Mouse (Mus musculus): ENCODE measurements around the gene Hist2h3c2.
"Not testable (repeated sequence)": the region's sequence is repeated elsewhere in the genome, so short reads cannot be mapped to it uniquely, and the experiment has no call there.

Gene Hist2h3c2

DNA sequence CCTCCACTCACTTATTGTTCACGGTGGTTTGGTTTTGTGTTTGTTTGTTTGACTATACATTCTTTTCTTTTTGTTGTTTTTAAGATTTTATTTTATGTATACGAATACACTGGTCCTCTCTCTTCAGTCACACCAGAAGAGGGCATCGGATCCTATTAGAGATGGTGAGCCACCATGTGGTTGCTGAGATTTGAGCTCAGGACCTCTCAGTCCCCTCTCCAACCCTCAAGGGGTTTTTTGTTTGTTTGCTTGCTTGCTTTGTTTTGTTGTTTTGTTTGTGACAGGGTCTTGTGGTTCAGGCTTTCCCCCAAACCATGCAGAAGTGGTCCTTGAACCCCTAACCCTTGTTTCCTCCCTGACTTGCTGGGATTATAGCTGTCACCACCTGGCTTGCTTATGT is 22.7 kb upstream of the Hist2h3c2 start:
- no peak for DNase-seq (ENCODE audit: low read depth, low spot score)

DNA sequence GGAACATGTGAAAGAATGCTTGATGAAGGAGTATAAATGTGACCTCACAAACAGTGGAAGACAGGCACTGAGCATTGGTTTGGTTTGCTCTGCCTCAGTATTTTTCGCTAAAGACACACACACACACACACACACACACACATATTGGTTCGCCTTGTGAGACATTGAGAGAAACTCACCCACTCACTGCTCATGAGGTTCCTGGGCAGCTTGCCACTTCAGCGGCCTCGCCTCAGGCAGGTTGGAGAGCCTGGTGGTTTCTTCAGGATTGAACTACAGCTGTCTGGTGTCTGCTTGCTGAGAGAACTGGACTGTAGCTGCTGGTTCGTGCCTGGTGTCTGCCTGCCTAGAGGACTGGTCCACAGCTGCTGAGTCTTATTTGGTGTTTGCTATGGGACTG is 21.3 kb upstream of the Hist2h3c2 start:
- no peak for DNase-seq (ENCODE audit: low read depth, low spot score)

DNA sequence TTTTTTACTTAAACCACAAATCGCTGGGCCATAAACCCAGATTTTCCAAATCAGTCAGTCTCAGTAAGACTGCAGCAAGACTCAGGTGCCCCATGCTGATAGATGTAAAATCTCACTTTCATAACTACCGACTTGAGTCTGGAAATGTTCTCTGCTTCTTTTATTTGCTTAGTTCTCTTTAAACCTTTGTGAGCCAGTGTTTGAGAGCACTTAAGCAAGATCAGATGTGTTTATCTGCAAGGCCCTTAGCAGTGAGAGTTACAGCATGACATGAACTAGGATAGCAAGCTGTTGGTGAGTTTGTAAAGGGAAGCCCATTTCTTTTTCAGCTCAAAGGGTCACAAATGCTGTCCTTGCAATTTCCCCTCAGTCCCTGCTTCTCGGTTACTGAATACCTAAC is 18.3 kb upstream of the Hist2h3c2 start:
- no peak for DNase-seq (ENCODE audit: low read depth, low spot score)

DNA sequence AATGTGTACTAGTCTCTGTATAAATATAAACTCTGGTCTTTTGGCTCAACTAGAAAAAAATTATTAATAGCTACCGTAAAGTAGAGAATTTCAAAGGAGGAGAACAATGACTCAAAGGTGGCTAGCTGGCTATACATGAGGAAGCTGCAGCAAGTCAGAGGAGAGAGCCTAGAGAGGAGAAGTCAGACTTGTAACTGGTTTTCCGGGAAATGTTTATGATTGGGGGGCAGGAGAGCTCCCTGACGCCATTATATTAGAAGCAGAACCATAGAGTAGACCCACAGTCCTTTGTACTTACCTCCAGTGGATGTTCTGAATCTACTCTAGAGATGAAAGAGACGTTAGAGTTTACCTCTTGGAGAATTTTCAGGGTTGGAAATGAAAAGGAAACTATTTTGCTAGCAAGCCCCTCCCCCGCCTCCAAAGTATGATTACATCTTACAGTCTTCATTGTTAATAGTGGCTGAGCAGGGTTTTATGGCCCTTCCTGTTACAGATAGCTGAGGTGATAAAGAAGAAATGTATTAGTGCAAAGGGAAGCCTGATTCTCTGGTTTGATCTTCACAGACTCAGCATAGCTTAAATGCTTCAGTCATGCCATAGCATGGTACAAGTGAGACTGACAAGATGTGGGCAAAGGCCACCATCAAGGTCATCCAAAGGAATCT is 17.1 kb upstream of the Hist2h3c2 start:
- DNase-seq (ENCODE audit: low read depth, low spot score), result no peak

DNA sequence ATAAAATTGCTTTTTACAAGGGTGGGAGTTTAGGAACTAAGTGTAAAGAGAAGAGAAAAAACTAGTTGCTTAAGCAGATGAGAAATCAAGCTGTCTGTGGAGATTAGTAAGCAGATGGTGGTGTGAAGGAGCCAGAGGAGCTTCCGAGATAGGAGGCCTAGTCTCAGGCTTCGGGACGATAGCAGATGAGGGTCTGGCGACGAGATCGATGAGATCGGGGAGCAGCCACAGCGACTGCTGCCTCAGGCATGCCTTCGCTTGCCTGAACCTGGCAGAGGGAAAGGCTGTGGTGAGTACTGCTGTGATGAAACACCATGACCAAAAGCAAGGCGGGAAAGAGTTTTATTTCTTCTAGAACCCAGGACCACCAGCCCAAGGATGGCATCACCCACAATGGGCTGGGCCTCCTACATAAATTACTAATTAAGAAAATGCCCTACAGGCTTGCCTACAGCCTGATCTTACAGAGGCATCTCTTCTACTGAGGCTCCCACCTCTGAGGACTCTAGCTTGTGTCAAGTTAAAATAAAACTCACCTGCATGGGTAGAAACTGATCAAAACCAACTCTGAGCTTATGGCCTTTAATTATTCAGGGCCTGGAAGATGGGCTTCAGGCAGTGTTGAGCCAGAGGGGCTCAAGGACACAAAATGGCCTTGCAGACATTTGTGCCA is 15.9 kb upstream of the Hist2h3c2 start:
- DNase-seq (ENCODE audit: low read depth, low spot score), result no peak

DNA sequence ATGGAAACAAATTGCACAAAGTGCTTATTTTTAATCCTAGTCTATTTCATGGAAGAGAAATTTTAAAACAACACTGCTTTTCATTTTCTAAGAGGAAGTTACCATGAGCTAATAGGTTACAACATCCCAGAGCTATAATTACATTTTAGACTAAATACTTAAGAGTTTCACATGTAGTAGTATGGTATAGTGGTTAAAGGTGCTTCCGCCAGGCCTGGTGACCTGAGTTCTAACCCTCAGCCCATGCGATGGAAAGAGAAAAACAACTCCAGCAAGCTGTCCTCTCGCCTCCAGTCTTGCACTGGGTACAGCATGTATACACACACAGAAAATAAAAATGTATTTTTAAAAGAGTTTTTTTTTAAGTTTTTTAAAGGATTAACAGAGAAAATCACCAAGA is 12.9 kb upstream of the Hist2h3c2 start:
- no peak for DNase-seq (ENCODE audit: low read depth, low spot score)

DNA sequence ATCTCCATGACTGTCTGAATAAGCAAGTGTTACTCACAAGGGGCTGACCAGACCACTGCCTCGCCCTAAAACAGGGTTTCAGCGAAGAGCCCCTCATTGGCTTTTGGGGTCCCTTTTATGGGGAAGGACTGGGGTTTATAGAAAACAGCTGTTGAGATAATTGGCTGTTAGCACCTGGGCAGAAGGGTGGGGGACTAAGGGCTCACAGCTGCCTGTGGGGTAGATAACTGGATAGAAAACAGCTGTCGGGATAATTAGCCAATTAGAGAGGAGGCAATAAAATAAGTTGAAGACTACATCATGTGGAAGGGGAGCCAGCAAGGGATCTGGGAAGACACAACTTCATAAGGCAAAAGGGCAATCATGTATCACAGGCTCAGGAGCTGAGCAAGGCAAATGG is 12.0 kb upstream of the Hist2h3c2 start:
- DNase-seq (ENCODE audit: low read depth, low spot score), result no peak

DNA sequence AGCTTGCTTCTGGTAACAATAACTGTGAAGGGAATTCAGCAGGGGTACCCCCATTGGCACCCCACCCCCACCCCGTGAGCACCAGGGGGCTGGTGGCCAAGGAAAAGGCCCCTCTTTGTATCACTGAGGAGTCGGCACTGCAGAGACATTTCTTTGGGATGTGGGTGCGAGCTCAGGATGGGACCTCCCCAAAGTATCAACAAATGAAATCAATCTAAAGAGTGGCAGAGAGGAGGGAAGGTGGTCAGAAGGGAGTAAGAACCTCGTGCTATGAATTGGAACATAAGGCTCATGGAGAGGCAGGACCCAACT is 10.1 kb upstream of the Hist2h3c2 start:
- DNase-seq (ENCODE audit: low read depth, low spot score), result no peak

DNA sequence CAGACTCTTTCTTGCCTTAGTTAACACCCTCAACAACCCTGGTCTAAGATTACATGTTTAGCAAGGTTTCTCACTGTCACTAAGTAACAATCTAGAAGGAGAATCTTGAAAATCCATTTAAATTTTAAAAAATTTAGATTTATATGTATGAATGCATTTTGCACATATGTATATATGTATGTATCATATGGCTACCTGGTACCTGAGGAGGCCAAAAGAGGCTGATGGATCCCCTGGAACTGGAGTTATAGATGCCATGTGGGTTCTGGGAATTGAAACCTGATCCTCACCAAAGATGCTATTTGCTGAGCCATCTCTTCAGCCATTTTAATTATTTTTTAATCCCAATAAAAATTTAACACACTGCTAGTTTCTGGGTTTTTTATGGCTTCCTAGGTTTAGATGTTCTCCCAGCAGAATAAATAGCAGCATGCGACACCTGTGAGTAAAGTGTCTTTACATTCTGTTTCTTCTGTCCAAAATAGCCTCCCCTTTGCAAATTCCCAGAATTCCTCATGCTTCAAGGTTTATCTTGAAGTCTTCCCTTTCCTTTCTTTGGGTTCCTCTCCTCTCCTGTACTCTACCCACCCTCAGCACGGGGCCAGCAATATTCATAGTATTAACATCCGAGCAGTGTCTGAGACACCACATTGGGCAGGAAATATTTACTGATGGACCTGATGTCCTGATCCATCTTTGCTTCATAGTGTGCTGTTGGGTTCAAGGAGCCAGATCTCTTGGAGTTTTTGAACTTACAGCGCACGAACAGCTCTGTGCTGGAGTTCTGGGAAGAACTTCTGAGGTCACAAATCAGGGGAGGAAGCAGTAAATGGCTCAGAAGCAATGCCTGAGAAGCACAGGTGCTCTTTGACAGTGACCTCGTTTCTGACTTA is 9.5 kb upstream of the Hist2h3c2 start:
- DNase-seq (ENCODE audit: low read depth, low spot score), result no peak

DNA sequence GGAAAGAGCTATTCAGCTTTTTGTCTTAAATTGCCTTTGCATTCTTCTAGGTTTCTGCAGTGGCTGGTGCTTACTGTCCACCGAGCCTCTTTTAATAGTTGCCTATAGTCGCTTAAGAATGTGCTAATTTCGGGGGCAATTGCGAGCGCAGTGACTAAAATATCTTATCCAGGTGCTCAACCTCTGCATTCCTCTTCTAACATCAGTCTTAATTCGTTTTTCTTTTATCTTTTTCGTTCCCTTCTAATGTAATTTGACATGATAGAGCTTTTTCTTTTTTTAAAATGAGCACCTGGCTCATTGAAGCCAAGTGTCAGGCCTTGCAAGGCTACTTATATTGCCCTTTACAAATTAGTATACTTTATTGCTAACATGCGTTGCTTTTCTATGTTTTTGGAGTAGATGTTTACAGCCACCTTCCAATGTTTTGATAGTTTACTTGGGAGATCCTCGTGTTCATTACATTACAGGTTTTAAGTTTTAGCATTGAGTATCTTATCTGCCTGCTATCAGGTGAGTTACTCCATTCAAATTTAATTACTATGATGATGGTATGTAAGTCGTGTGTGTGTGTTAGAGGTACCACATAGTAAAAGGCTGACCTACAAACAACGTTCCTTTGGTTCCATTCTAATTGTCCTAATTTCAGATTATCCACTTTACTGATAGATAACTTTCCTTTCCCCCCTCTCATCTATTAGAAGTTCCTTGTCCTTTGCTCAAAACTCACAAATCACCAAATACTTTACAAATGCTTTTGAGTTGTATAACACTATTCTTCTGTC is 8.6 kb upstream of the Hist2h3c2 start:
- DNase-seq (ENCODE audit: low read depth, low spot score), result no peak

DNA sequence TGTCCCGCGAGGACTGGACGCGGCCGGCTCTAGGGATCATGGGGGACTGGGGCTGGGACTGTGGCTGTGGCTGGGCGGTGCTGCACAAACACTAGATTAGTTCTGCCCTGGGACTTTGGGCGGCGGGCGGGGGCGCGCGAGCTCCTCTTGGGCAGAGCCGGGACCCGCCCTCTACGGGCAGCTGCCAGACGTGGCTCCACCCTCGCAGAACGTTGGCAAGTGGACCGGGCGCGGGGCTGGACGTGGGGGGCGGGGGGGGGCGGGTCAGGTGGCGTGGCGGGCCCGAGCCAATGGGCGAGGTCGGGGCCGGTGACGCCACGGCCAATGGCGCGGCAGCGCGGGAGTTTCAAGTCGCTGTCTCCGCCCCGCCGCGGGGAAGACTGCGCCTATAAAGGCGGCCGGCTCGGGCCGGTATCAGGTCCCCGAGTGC is 7.5 kb upstream of the Hist2h3c2 start, which contains the start of gene Hist2h3c1:
Gene Hist2h3c1, plus strand, starts transcription at position 259 of the 430 bp plus-strand sequence.
- not testable (repeated sequence) for DNase-seq (ENCODE audit: low read depth, low spot score)

DNA sequence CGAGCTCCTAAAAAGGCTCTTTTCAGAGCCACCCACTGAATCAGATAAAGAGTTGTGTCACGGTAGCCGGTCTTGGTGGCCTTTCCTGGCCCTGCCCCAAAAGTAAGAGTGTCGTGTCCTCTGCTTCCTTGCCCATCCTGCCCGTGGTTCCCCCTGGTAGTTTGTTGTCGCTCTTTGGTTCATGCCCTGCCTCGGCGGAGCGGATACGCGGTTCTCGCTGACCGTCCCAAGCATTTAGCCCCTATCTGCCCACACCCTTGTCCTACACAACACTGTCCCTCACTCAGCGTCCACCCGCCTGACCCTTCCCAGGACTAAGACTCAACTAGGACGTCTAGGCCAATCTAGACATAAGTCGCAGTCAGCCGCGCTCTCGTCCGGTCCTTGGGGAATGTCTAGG is 7.1 kb upstream of the Hist2h3c2 start:
- DNase-seq (ENCODE audit: low read depth, low spot score), result not testable (repeated sequence)

DNA sequence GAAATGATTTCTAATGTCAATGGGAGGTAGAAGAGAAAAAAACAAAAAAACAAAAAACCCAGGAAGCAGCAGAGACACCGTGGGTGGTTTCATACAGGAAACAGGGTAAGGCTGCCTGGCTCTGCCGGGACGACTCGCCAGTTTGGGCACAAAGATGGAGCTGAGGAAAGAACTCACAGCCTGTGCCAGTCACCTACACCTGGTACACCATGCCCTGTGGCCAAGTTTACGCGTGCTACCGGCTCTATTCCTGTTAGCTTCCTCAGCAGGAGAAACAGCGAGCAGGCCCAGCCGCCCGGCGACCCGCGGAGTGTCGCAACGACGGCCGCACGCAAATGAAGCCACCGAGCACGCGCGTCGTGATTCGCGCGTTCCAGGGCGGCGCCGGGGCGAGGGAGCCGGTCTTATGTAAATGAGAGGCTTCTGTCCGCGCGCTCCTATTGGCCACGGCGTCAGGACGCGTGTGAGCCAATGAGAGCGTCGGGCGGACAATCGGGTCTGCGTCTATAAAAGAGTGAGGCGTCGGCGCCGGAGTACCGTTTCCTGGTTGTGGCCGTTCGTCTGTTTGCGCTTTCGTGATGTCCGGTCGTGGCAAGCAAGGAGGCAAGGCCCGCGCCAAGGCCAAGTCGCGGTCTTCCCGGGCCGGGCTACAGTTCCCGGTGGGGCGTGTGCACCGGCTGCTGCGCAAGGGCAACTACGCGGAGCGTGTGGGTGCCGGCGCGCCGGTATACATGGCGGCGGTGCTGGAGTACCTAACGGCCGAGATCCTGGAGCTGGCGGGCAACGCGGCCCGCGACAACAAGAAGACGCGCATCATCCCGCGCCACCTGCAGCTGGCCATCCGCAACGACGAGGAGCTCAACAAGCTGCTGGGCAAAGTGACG is 6.3 kb upstream of the Hist2h3c2 start, which contains the start of gene Hist2h2aa1:
Gene Hist2h2aa1, plus strand, starts transcription at position 495 of the 884 bp plus-strand sequence.
- not testable (repeated sequence) for DNase-seq (ENCODE audit: low read depth, low spot score)

DNA sequence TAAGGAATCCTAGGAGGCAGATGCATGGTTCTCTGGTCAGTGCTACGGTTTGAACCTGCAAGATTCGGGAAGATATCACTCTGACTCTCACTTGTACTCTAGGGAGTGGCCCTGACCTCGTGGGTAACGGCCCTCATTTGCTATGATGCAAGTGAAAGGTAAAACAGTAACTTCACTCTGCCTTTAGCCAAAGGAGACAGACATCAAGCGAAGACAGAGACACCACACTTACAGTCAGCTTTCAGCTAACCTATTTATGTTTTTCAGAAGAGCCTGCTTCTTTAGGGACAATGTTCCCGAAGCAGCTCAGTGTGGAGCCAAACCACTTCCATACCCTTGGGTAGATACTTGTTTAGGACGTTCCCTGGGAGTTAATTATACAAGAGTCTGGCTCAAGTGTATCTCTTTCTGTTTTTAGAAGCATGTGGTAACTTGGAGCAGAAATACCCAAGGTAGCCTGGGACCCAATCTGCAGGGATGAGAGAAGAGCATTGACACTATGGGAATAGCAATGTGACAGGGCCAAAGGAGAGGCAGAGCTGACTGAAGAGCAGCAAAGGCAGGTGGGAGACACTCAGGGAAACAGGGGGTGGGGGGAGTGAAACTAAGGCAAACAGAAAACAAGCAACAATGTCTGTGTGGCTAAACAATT is 5.1 kb upstream of the Hist2h3c2 start:
- DNase-seq (ENCODE audit: low read depth, low spot score), result no peak

DNA sequence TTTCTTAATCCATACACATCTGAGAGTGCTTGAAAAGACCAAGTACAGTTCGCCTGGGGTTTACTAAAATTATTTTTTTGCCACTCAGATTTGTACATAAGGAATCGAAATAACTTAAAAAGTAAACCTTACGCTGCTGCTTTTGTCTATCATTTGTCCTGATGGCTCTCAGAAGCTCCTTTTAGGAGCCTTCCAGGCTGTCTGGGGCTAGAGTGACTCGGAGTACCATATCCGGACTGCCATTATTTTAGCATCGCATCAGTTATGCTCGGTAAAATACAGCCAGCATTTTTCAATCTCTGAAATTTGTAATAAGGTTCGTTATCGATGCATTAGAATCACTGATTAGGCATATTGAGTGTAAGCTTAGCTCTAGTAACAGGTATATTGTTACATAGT is 1.9 kb upstream of the Hist2h3c2 start:
- DNase-seq (ENCODE audit: low read depth, low spot score), result no peak

DNA sequence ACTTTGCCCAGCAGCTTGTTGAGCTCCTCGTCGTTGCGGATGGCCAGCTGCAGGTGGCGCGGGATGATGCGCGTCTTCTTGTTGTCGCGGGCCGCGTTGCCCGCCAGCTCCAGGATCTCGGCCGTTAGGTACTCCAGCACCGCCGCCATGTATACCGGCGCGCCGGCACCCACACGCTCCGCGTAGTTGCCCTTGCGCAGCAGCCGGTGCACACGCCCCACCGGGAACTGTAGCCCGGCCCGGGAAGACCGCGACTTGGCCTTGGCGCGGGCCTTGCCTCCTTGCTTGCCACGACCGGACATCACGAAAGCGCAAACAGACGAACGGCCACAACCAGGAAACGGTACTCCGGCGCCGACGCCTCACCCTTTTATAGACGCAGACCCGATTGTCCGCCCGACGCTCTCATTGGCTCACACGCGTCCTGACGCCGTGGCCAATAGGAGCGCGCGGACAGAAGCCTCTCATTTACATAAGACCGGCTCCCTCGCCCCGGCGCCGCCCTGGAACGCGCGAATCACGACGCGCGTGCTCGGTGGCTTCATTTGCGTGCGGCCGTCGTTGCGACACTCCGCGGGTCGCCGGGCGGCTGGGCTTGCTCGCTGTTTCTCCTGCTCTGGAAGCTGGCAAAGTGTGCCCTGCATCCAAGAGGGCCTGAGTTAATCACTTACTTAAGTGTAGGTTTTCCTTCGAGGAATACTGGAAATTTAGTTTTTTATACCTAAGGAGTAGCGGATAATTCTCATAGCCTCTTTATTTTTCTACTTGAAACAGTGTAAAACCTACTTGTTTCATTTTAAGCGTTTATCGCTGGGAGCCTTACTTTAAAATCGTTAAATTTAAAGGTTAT is 1.2 kb upstream of the Hist2h3c2 start, which contains the start of gene Hist2h2aa2:
Gene Hist2h2aa2, minus strand, starts transcription at position 328 of the 850 bp plus-strand sequence.
- DNase-seq (ENCODE audit: low read depth, low spot score), result not testable (repeated sequence)

DNA sequence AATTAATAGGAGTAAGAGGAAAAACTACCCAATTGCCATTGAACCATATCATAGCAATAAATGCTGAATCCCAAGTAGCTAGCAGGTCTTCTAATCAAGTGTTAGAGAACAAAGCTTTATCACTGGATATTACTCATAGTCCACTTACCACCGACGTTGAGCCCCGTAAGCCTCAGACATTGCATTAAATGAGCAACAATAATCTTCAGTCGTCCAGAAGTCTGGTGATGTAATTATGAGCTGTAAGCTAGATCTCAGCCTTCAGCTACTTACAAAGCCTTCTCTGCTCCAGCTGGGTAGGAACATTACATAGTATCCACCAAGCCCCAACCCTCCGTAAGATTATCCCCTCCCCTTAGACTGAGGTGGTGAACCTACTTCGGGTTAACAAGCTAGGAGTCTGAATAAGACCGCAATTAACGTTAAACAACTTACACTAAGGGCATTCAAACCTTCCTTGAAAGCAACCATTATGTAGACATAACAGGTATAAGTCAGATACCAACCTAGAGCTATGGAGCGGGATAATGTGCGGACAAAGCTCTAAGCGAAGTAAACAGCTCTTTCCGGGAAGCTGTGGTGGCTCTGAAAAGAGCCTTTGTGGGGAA is 919 bp downstream of the Hist2h3c2 start:
- no peak for DNase-seq (ENCODE audit: low read depth, low spot score)

DNA sequence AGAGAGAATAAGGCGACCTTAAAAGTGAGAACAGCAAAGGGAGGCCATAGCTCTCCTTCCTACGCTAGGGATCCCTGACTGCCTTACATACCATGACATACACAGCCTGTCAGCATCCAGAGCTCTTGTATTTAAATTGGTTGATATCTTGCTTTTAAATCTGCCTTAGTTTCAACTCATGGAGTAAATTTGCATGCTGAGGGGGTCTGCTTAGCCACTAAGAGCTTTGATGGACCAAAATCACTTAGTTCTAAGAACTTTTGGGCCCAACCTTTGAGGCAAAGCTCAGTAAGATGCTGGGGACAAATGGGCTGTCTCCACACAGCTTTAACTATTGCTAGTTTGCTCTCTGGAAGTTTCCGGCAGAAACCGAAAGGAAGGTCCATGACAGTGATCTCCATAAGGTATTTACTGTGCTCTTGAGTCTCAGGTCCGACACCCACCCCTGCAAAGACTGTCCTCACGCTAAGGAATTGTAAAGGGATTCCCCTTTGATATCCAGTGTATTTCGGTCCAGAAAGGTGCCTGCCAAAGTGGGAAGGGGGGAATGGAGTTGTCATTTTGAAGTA is 1.5 kb downstream of the Hist2h3c2 start:
- DNase-seq (ENCODE audit: low read depth, low spot score), result no peak

Measured in embryo, embryonic 11.5 days (tissue).